Mouse (Mus musculus) adrenal gland, postnatal 4 days (tissue): ENCODE data around the gene Cdh20. TPM values are rescaled to one million over a fixed set of nuclear protein-coding genes. Genes with fewer than 3 reads are reported as not detected.
A peak's percentile ranks its signal among the peaks of the same experiment; 100 is the strongest.
"Not testable (repeated sequence)": the region's sequence is repeated elsewhere in the genome, so short reads cannot be mapped to it uniquely, and the experiment has no call there.

Experiments
- DNase-seq, 2 experiments: peaks; one replicate each; pipeline ENCODE4 v3.0.0; 2021 to 2022; ENCODE audit warnings: low spot score in 2 of 2, mixed read lengths in 2 of 2
- total RNA-seq, 2 experiments: library from RNA; stranded (reverse); gene quantifications; 2 replicates each; pipeline ENCODE4 v1.2.3; 2021

Gene Cdh20
- total RNA-seq, 2 experiments from 2014 or later, result 0.34 to 0.71 TPM

DNA sequence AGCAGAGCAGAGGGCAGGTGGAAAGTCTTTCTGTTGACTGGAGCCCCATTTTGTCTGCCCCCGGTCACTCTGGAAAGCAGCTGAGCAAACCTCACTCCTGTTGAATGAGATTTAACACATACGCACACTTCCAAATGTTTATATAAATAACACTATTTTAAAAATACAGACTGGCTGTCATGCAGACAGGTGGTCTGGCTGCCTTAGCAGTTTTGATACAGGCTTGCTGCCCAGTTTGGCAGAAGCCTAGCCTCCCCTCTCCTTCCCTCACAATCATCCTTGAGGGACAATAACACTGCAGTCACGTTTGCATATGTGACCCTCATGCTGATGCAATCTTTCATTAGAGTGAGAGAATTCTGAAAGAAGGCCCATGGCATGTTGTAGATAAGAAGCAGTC is 144.1 kb downstream of the Cdh20 start:
- DNase-seq, result no peak

DNA sequence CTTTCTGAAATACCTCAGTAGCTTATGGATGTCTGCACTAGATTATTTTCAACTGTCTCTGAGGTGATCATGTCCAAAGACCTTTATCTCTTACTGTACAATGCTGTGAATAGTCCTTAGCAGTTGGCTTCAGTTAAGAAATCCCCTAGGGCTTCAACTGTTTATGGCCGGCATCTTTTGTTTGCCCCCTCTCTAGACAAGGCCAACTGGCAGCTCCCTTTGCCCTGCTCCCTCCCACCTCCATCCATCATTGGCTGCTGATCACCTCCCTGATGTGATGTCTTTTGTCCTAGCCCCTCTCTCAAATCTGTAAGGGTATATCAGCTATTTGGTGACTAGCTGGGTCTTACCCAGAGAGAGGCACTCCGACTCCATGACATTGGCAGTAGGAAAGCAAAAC is 148.2 kb downstream of the Cdh20 start:
- DNase-seq, result no peak

DNA sequence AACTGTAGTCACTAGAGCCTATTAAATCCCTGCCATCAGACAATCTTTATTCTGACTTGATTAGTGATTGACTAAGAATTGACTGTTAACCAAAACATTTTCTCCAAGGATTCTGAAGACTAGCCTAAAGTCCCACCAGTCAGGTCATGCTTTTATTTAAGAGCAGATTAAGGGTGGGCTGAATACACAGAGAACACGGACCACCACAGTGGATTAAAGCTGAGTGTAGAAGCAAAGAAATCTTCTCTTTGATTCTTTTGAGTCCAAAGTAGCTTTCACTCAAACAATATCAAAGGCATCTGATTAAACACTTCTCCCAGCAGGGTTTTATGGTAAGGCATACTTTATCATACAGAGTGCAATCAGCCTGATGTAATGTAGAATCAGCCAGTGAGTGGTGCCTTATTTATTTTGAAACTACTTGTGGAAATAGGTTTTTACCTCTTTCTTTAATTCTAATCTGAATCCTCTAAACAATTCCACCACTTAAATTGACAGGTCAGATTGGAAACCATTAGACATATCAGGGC is 149.0 kb downstream of the Cdh20 start:
- no peak for DNase-seq

DNA sequence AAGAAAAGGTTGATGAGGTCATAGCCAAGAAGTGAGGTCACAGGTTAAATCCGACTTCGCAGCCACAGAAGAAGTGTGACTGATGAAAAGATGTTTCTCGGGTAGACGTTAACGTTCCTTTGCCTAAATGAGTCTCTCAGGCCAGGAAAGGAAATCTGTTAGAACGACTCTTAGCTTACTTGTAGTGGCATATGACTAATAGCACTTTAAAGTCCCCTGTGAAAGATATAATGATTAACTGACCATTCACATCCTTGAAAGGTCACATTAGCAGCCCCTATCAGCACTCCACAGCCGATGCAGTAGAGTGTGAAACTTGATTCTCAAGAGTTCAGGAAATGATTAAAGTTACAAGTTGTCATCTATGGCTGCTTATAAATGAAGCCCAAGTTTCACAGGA is 164.7 kb downstream of the Cdh20 start:
- no peak for DNase-seq

DNA sequence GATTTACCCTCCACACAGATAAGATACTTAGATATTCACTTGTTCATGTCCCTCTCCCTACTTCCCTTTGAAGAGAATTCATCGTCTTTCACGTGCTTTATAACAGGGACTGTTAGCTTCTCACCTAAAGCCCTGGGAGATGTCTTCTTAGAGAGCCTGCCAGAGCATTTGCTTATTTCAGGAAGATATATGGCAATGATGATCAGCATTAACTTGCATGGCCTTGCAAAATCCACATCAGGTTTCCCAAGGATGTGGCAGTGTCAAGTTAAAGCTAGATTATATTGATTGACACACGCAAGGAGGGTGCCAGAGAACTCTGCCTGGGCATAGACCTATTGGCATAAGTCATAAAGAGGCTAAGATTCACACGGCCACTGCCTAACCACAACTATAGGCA is 168.6 kb downstream of the Cdh20 start:
- no peak for DNase-seq

DNA sequence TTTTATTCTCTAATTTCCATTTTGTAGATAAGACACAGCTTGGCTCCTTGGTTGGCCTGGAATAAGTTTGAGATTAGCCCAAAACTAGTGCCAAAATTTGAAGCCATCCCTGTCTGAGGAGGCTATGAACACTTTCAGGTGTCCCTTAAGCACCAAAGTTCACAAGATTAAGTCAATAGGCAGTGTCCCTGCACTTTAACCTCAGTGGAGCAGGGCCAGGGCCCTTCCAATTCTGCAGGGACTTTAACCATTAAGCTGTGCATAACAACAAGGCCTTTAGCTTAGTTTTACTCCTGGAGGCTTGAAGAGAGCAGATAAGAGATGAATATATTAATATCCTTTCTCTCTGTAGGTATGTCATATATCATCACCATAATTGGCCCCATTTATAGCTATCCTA is 170.8 kb downstream of the Cdh20 start:
- DNase-seq, result no peak

DNA sequence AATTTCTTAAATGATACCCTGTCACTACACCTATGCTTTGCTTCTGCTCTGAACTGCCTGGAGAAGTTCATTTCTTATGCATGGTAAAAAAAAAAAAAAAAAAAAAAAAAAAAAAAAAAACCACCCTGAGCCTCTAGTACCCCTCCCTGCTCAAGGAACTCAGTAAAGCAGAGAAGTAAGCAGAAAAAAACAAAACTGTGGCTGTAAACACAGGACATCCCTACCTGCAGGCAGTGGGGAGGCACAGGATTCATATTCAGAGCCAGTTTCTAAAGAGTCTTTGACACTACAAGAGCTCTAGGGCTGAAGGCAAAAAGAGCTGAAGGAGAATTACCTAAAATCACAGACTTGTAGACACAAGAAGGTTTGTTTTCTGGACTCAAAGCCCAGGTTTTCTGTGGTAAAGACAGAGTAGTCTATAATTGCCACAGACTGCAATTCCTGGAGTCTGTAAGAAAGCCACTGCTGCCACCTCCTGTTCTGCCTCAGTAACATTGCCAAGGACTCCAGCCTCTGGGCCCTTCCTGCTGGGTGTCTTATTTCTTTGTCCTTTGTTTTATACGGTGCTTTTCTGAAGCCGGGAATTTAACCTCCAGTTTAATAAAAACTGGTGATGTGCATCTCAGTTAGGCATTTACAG is 176.3 kb downstream of the Cdh20 start:
- no peak for DNase-seq

DNA sequence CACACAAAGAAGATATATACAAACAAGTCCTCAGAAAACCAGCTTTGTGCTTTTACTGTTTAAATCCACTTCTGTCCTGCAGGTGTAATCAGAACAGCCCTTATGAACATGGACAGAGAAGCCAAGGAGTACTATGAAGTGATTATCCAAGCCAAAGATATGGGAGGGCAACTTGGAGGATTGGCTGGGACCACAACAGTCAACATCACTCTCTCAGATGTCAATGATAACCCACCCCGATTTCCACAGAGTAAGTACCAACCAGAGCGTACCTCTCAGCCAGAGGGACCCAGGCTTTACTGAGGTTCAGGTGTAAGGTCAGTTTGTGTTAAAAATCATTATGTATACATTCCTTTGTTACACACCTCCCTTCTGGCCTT is 176.8 kb downstream of the Cdh20 start:
- no peak for DNase-seq

DNA sequence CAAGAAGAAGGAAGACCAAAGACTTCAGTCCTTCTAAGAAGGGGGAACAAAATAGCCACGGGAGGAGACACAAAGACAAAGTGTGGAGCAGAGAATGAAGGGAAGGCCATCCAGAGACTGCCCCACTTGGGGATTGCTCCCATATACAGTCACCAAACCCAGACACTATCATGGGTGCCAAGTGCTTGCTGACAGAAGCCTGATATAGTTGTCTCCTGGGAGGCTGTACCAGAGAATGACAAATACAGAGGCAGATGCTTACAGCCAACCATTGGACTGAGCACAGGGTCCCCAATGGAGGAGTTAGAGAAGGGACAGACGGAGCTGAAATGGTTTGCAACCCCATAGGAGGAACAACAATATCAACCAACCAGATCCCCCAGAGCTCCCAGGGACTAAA is 181.3 kb downstream of the Cdh20 start:
- not testable (repeated sequence) for DNase-seq

DNA sequence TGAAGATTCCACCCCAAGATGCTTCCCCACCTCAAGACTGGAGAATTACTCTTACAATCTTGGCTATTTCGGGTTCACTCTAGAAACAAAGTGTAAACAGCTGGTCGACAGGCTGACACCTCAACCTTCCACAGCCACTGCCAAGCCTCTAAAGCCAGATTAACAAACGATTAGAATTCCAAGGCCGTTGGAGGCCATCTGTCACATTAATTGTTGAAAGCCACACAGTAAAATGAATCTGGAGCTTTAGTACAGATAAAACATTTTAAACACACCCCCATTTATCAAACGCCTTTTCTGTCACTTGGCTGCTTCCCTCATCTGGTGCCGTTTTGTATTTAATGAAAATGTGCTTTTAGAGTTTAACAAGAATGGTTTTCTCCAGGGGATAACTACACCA is 188.7 kb downstream of the Cdh20 start:
- no peak for DNase-seq

DNA sequence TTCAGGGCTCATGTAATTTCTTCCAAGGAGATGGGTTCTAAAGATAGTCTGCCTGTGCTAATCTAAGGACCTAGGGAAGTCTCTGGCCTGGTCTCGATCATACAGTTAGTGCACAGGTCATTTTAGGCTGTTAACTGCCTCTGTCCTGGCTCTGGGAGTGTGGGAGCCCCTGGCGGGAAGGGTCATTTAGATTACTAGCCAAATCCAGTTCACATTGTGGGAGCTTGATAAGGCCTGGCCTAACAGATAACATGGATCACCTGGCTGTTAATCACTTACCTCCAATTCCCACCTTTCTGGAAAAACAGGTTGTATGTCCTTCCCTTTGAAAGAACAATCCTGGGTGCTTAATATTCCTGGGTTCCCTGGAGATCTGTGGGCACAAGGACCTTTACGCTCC is 193.3 kb downstream of the Cdh20 start:
- DNase-seq, result no peak

DNA sequence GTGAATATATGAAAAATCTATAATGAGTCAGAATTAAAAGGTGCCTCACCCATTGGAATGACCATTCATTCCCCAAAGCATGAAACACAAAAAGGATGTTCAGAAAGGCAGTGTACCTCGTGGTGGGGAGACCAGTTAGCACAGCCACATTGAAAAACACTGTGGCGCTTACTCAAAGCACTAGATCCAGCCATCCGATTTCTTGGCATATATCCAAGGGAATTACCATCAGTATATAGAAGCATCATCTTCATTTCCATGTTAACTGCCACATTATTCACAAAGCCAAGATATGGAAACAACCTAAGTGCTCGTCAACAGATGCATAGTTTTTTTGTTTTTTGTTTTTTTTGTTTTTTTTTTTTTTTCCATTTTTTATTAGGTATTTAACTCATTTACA is 193.9 kb downstream of the Cdh20 start:
- DNase-seq, result no peak

DNA sequence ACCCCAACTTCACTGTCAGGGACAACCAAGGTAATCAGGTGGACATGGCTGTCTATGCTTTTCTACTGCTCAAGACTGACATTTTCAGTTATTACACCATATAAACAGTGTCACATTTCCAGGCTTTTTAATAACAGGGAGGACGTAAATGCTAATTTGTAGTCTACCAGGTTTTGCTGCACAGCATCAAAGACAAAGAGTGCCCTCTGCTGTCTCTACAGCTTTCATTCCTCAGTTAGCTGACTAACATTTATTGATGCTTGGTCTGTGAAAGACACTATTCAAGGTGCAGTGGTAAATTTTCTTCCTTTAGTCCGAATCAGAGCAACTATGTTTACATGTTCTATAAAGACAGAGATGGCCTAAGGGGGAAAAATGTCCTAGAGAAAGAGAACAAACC is 210.7 kb downstream of the Cdh20 start:
- no peak for DNase-seq

DNA sequence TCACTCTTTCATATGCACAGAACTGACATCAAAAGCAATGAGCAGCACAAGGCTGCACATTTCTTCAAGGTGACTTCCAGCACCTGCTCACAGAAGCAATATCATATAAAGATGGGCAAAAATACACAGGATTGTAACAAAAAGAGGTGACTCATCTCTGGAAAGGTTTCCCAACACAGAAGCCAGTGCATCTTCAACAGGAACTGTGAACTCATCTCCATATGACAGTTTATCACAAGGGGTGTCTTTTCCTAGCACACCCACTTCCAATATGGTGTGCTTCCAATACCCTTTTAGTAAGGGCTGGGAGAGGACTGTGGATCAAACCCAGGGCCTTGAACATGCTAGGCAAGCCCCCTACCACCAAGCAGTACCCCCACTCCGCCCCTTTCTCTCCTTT is 211.9 kb downstream of the Cdh20 start:
- DNase-seq, result no peak

DNA sequence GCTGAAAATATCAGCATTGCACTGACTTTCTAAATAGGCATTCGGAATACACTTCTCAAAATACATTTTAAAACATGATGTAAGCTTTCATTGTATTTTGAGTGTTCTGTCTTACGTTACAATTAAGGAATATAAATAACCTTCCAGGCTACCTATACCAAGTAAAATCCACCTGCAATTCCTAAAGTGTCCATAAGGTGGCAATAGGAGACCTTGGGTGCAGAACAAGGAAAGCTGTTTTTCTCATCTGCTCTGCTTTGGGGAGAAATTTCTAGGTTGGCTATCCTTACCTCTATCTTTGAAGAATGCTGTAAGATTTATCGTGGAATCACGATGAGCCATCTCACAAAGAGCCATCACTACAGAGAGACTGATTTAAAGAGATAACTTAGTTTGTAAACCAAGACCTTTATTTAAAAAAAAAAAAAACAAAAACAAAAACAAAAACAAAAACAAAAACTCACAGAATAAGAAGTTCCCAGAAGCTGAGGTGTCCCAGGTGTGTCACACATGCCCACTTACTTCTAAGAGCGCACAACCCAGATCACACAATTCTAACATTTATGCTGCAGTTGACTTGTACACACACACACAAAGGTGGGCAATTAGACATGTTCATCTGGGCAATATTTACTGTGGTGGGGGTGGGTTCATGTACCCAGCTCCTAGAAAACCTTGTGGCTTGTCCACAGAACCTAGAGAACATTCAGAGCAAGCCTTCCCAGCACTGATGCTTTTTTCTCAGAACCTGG is 218.1 kb downstream of the Cdh20 start:
- no peak for DNase-seq

DNA sequence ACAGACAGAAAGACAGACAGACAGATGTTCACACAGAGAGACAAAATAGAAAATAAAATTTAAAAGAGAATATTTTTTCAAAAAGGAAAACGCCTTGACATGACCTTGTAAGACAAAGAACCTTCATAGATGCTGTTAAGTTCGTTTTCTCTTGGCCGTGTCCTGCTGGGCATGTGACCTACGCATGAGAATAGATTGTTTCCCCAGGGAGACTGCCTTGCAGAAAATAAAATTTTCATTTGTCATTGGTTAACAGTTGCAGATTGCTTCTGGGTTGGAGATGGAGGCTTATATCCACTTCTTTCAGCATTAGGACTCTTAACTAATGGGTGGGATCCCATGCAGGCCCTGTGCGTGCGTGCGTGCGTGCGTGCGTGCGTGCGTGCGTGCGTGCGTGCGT is 219.2 kb downstream of the Cdh20 start:
- no peak for DNase-seq

DNA sequence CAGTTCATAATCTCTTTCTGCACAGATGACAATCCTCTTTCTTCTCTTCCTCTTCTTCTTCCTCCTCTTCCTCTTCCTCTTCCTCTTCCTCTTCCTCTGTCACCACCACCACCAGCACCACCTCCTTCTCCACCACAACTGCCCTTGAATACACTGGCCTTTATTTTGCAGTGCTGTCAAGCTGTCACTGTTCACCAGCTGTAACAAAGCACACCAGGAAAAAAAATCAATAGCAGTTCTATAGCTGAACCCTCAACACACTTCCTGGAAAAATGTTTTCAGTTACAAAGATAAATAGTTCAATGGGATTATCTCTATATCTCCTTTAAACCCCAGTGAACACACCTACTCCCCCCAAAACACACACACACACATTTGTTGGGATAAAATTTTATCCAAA is 224.1 kb downstream of the Cdh20 start:
- DNase-seq, result no peak

DNA sequence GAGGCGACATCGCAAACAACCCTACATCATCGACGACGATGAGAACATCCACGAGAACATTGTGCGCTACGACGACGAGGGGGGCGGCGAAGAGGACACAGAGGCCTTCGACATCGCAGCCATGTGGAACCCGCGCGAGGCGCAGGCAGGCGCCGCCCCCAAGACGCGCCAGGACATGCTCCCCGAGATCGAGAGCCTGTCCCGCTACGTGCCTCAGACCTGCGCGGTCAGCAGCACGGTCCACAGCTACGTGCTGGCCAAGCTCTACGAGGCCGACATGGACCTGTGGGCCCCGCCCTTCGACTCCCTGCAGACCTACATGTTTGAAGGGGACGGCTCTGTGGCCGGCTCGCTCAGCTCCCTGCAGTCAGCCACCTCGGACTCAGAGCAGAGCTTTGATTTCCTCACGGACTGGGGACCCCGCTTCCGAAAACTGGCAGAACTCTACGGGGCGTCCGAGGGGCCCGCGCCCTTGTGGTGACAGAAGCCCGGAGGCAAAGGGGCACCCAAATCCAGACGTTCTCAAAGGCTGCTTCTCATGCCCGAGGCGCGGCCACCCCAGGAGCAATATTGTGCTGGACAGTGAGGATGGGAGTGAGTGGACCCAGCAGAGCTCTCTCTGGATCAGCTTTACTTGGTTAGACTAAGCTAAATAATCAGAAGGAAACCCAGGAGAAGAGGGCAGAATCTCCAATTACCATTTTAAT is 225.7 kb downstream of the Cdh20 start:
- DNase-seq, result peak in 1 of 2 experiments; percentile 3

DNA sequence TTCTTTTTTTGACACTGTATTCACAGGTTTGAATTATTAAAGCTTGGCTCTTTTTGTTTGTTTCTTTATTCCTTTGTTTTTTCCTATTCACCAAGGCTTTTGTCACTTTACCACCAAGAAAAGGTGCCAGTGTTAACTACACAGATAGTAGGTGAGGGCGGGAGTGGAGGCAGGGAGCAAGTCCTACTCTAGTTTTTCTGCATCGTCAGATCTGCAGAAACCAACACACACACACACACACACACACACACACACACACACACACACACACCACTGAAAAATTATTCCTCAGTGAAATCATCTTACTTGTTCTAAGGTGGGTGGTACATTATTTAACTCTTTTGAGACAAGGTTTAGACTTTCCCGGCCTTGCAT is 226.3 kb downstream of the Cdh20 start:
- no peak for DNase-seq

DNA sequence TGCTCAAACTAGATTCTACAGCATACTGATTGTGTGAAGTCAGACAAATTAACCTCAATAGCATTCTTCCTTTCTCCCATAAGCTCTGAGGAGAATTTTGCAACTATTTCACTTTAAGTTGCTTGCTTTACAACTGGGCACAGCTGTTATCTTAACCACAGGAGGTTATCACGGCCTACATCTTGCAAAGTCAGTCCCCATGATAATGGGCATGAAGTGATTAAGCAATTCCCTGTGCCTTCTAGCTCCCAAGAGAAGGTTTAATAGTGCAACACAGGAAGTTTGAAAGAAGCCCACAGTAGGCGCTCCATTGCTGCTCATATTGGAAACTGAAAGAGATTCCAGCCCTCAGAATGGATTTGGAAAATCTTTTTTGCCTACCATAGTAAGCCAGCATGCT is 229.5 kb downstream of the Cdh20 start:
- DNase-seq, result no peak

DNA sequence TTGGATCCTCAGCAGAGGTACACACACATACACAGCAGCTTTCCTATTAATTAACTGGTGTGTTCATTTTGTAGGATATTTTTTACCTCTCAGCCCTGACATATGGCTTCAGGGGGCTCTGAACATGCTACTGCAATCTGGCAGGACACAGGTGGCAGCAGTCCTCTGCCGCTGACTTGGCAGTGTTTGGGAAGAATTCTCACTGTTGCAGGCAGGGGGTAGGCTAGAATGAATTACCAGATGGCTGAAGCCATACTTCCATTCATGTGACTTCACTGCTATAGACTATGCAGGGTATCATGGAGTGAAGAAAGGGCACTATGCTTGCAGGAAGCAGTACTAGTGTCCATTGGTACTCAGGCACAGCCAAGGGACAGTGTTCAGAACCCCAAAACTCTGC is 233.8 kb downstream of the Cdh20 start:
- DNase-seq, result no peak

DNA sequence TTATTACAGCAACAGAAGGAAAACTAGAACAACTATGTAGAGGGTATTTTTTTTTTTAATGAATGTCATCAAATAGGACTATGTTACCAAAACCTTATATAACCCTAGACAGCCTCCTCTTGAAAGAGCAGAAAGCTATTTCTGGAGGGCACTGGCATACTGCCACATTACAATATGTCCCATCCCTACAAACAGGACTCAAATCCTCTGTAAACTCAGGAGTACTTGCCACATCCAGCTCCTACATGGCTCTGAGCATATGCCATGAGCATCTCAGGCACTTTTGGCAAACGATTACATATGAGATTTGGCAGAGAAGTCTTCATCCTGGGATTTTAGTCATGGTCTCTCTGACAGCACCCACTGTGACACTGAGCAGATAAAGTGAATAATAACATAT is 235.5 kb downstream of the Cdh20 start:
- DNase-seq, result no peak
